Mouse (Mus musculus) testis, adult 2 months (tissue): ENCODE results near the gene Rnf26.

Source experiments
- CTCF ChIP-seq: fragments of 200-500 bp; IDR thresholded peaks from 2 replicates; pipeline ENCODE4 v1.5.1; 2012; ENCODE audit warnings: low read depth, mild to moderate bottlenecking, inconsistent platforms, low read length, moderate library complexity; ENCODE audit not compliant: control insufficient read depth, insufficient read depth, insufficient replicate concordance
- POLR2A ChIP-seq: fragments of 200-500 bp; IDR thresholded peaks from 2 replicates; pipeline ENCODE4 v1.6.1; 2012; ENCODE audit warnings: low read depth, mild to moderate bottlenecking, inconsistent platforms, low read length, moderate library complexity; ENCODE audit not compliant: control insufficient read depth

DNA sequence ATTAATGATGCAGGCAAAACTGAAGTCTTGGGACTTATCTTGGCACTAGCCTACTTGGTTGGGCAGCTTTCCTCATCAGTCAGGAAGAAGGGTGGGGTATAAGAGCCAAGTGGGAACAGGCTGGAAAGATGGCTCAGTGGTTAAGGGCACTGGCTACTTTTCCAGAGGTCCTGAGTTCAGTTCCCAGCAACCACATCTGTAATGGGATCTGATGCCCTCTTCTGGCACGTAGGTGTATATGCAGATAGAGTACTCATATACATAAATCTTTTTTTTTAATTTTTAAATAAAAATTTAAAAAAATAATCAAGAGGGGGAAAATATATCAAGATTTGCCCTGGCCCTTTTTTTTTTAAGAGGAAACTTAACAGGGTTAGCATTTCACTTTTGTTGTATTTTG is 48.1 kb downstream of the Rnf26 start:
- TF ChIP-seq POLR2A (no peak), CTCF (no peak)
